Mouse (Mus musculus) hindbrain, postnatal 0 days (tissue): ENCODE results near the gene Btbd7. TPM values are rescaled to one million over a fixed set of nuclear protein-coding genes. Genes with fewer than 3 reads are reported as not detected.

ENCODE experiments used
- ATAC-seq: fragments of 200-750 bp; cut with Nextera tagmentation; 2 replicates; pipeline ENCODE4 v1.8.0; 2017; ENCODE audit warnings: mild to moderate bottlenecking, moderate TSS enrichment, moderate library complexity
- DNase-seq: peaks from one replicate; pipeline ENCODE4 v3.0.0-alpha.2; 2015; ENCODE audit warnings: low spot score
- H3K27ac ChIP-seq: fragments of 300-500 bp; sonication (generic); 2 replicates; pipeline ENCODE4 v1.5.1; 2014; ENCODE audit warnings: mild to moderate bottlenecking
- H3K27me3 ChIP-seq: fragments of 300-500 bp; sonication (generic); 2 replicates; pipeline ENCODE4 v1.6.1; 2014; ENCODE audit warnings: low read length, mixed read lengths; ENCODE audit not compliant: insufficient read depth
- H3K36me3 ChIP-seq: fragments of 300-500 bp; sonication (generic); 2 replicates; pipeline ENCODE4 v1.6.1; 2014; ENCODE audit warnings: low read length, mixed read lengths; ENCODE audit not compliant: insufficient read depth
- H3K4me1 ChIP-seq: fragments of 300-500 bp; sonication (generic); 2 replicates; pipeline ENCODE4 v1.6.1; 2014; ENCODE audit warnings: antibody characterized with exemption, low read length, mixed read lengths; ENCODE audit not compliant: insufficient read depth
- H3K4me2 ChIP-seq: fragments of 300-500 bp; sonication (generic); 2 replicates; pipeline ENCODE4 v1.6.1; 2014; ENCODE audit warnings: low read depth, mild to moderate bottlenecking, low read length, moderate library complexity, mixed read lengths
- H3K4me3 ChIP-seq: fragments of 300-500 bp; sonication (generic); 2 replicates; pipeline ENCODE4 v1.5.1; 2014; ENCODE audit warnings: low read length
- H3K9ac ChIP-seq: fragments of 300-500 bp; sonication (generic); replicated peaks from 2 replicates; pipeline ENCODE4 v1.6.1; 2014; ENCODE audit warnings: mild to moderate bottlenecking, low read length, moderate library complexity, mixed read lengths
- H3K9me3 ChIP-seq: fragments of 300-500 bp; sonication (generic); 2 replicates; pipeline ENCODE4 v1.6.1; 2016; ENCODE audit warnings: low read length, mixed read lengths
- CTCF ChIP-seq: IDR thresholded peaks from 2 replicates; pipeline ENCODE4 v1.5.1; 2016; ENCODE audit warnings: antibody characterized with exemption, control low read depth, low read depth
- WGBS: fragments of 180-500 bp; shearing (Covaris S2); extraction: QIAGEN DNeasy Blood & Tissue Kit; methylation state at CpG from one replicate; pipeline ENCODE4 v1.1.7; 2014; 5-methylcytosine and 5-hydroxymethylcytosine counted together
- polyA plus RNA-seq: library from polyadenylated mRNA; unstranded; fragments of >200 nt; fragmentation: Nextera tagmentation; extraction: Ambion mirVana; gene quantifications from 2 replicates; pipeline ENCODE4 v1.2.1, GENCODE M21; 2015
- total RNA-seq: library from RNA; depleted of rRNA; stranded (reverse); fragments of >200 nt; gene quantifications from 2 replicates; pipeline ENCODE4 v1.2.3, GENCODE M21; 2014

Gene Btbd7
- total and polyA plus RNA-seq, 2 experiments from 2014 or later, result 9.7 to 27.3 TPM

DNA sequence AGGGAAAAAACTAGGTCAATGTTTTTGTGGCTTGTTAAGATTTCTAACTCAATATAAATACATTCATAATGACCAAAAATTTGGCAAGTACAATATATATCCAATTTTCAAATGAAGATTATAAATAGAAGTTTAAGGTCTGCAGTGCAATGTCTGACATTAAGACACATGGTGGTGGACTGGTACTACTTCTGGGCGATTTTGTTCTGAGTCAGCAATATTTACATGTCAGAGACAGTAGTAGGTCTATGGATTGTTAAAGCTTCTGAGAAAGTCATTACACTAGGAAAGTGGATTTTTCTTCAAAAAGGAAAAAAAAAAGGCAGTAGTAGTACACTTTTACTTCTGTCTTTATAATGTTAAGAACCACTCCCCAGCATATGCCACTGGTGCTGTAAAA is 46.4 kb downstream of the Btbd7 start:
- Histone ChIP-seq H3K4me2 (no peak overlapping the region), H3K36me3 (peaks cover 3% of the 10 kb centered on the region; the same call in 1 of the 2 replicates), H3K27ac (no peak overlapping the region), H3K9me3 (no peaks in the 10 kb centered on the region), H3K4me3 (no peak overlapping the region), H3K27me3 (no peaks in the 10 kb centered on the region), H3K4me1 (0 out of 2 replicates have a peak, but pooled peaks cover 3% of the 10 kb centered on the region), H3K9ac (no peak overlapping the region)
- no peak for TF ChIP-seq CTCF
- no peak for DNase-seq
- 81% methylated on average over 1 of the region's 1 CpGs for WGBS
- no peak for ATAC-seq

DNA sequence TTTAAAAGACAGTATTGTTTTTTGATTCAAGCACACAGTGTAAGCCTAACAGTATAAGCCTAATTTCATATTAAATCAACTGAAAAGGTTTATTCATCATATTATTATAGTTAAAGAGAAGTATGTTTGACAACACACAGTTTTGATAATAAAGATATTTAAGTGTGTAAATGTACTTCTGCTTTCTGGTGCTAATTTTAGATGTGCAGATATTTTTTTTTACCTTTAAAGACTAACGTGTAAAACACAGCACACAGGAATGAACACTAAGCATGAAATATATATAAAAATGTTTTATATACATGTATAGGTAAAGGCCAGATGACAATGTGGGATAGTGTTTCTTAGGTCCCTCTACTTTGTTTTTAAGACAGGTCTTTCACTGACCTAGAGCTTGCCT is 51.2 kb downstream of the Btbd7 start:
- H3K4me3 ChIP-seq, result no peak overlapping the region
- no peak overlapping the region for H3K4me2 ChIP-seq
- ATAC-seq, result no peak
- no peaks in the 10 kb centered on the region for H3K36me3 ChIP-seq
- no peaks in the 10 kb centered on the region for H3K4me1 ChIP-seq
- no peaks in the 10 kb centered on the region for H3K9me3 ChIP-seq
- H3K27ac ChIP-seq, result no peak overlapping the region
- TF ChIP-seq CTCF, result no peak
- H3K9ac ChIP-seq, result no peak overlapping the region
- WGBS, result 80% methylated on average over 1 of the region's 1 CpGs
- H3K27me3 ChIP-seq, result no peaks in the 10 kb centered on the region
- no peak for DNase-seq

DNA sequence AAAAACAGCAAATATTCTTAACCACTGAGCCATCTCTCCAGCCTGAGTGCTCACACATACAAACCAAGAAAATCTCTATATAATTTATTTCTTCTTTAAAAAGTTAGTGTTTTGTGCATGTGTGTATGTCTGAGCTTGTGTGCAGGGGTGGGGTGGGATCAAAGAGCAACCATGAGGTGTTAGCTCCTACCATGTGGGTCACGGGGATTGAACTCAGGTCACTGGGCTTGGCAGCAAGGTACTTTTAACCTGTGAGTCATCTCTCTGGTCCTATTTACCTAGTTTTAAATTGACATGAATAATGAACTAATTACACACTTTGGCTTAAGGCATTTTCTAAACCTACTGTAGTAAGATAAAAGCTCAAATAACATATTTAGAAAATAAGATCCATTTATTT is 51.9 kb downstream of the Btbd7 start:
- WGBS, result 93% methylated on average over 1 of the region's 1 CpGs
- ATAC-seq (no peak), DNase-seq (no peak)
- Histone ChIP-seq H3K36me3 (no peaks in the 10 kb centered on the region), H3K4me2 (no peak overlapping the region), H3K4me1 (no peaks in the 10 kb centered on the region), H3K4me3 (no peak overlapping the region), H3K9ac (no peak overlapping the region), H3K27ac (no peak overlapping the region), H3K9me3 (no peaks in the 10 kb centered on the region), H3K27me3 (no peaks in the 10 kb centered on the region)
- TF ChIP-seq CTCF, result no peak

DNA sequence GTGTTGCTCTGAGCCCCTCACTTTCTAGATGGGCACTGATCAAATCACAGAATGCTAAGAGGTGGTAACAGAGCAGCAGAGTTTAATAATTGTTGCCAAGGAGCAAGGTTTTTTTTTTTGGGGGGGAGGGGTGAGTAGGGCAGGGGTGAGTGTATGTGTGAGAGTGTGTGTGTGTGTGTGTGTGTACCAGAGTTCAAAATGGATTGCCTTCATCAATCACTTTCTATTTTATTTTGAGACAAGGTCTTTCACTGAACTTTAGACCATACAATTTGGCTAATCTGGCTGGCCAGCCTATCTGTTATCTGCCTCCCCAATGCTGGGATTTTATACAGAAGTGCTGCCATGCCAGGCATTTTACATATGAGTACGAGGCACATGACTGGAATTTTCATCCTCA is 63.4 kb downstream of the Btbd7 start:
- Histone ChIP-seq H3K9me3 (no peaks in the 10 kb centered on the region), H3K36me3 (no peaks in the 10 kb centered on the region; the same call in 1 of the 2 replicates), H3K27me3 (no peaks in the 10 kb centered on the region), H3K4me3 (no peak overlapping the region), H3K4me1 (no peaks in the 10 kb centered on the region), H3K9ac (no peak overlapping the region), H3K27ac (no peak overlapping the region), H3K4me2 (no peak overlapping the region)
- TF ChIP-seq CTCF, result no peak
- DNase-seq, result no peak
- 70% methylated on average over 1 of the region's 1 CpGs for WGBS
- ATAC-seq, result no peak

DNA sequence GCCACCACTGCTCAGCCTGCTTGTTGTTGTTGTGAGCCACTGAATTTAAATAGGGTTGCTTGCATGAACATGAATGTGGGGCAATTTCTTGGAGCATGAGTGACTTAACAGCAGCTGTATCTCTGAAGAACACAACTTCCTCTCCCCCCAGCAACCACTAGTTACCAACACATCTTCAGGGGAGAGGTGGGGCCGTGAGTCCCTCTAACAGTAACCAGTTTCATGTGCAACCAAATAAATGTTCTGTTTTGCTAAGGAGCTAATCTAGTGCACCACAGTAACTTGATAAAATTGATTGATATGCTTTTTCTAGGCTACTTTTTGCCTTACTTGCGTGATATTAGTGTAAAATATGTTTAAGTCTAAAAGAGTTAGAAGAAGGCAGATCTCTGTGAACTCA is 78.7 kb downstream of the Btbd7 start:
- no peak for ATAC-seq
- Histone ChIP-seq H3K36me3 (no peaks in the 10 kb centered on the region; the same call in 1 of the 2 replicates), H3K27me3 (no peaks in the 10 kb centered on the region), H3K4me1 (no peaks in the 10 kb centered on the region), H3K27ac (no peak overlapping the region), H3K9ac (no peak overlapping the region), H3K4me2 (no peak overlapping the region), H3K9me3 (no peaks in the 10 kb centered on the region), H3K4me3 (no peak overlapping the region)
- WGBS, result 88% methylated on average over 2 of the region's 2 CpGs
- TF ChIP-seq CTCF, result no peak
- DNase-seq, result no peak

DNA sequence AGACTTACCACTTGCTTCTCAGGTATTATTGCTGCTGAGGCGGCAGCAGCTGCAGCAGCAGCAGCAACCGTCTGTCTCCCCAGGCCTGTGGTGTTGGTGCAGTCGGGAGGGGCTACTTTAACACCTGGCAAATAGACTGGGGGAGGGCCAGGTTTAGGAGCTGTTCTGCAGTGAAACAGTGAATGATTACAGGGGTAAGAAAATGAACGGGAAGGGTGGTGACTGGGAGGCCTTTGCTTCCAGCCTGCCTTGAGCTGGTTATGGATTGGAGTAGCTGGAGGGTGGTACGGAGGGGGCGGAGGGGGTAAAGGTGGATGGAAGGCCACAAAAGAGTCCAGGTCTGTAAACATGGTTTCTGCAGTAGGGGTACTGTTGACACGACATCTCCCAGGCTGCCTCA is 90.3 kb downstream of the Btbd7 start:
- no peaks in the 10 kb centered on the region for H3K4me1 ChIP-seq
- WGBS, result 88% methylated on average over 7 of the region's 7 CpGs
- no peaks in the 10 kb centered on the region for H3K27me3 ChIP-seq
- no peak overlapping the region for H3K4me2 ChIP-seq
- no peak overlapping the region for H3K4me3 ChIP-seq
- H3K9me3 ChIP-seq, result no peaks in the 10 kb centered on the region
- H3K36me3 ChIP-seq, result peaks cover 34% of the 10 kb centered on the region
- no peak overlapping the region for H3K27ac ChIP-seq
- DNase-seq, result no peak
- TF ChIP-seq CTCF, result no peak
- no peak overlapping the region for H3K9ac ChIP-seq
- no peak for ATAC-seq

DNA sequence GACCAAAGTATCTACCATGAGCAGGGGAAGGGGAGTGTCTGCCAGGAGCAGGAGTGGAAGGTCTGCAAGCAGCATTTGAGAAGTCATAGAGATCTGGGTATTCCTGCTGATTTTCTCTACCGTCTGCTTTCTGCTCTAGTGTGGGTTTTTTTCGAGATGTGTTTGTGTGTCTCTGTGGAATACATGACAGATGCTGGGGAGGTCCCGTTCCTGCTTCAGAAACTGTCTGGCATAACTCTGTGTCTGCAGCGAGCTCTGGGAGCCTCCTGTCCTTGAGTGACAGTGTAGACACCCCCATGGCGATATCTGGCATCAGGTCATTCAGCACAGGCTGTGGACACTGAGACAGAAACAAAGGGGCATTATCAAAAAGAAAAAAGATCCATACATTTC is 92.7 kb downstream of the Btbd7 start:
- DNase-seq (no peak), ATAC-seq (no peak)
- peaks cover 29% of the 10 kb centered on the region for H3K36me3 ChIP-seq
- no peak overlapping the region for H3K27ac ChIP-seq
- TF ChIP-seq CTCF, result no peak
- H3K9ac ChIP-seq, result no peak overlapping the region
- no peaks in the 10 kb centered on the region for H3K4me1 ChIP-seq
- H3K4me2 ChIP-seq, result no peak overlapping the region
- no peaks in the 10 kb centered on the region for H3K9me3 ChIP-seq
- H3K27me3 ChIP-seq, result no peaks in the 10 kb centered on the region
- H3K4me3 ChIP-seq, result no peak overlapping the region
- 62% methylated on average over 5 of the region's 5 CpGs for WGBS
